Mouse (Mus musculus) heart, adult 18-20 months (tissue): ENCODE results near the gene Padi1. TPM values are rescaled to one million over a fixed set of nuclear protein-coding genes. Genes with fewer than 3 reads are reported as not detected.

Source experiments
- DNase-seq, 2 experiments: peaks; one replicate each; pipeline ENCODE4 v3.0.0; 2021 to 2022; ENCODE audit warnings: mixed read lengths in 1 of 2
- total RNA-seq, 2 experiments: library from RNA; stranded (reverse); gene quantifications; 2 replicates each; pipeline ENCODE4 v1.2.3; 2021

Padi1 gene
- total RNA-seq, 2 experiments from 2014 or later: 0.23 TPM; not detected in 1

- peak in 1 of 2 experiments; percentile 19 for DNase-seq
Observed at GRCm38 (mm10) chr4:140815996-140816917, 29.3 kb downstream of the Padi1 start.

- no peak for DNase-seq
Observed at GRCm38 (mm10) chr4:140815496-140815895, 30.1 kb downstream of the Padi1 start.

- peak; percentile 36 to 45 for DNase-seq
Observed at GRCm38 (mm10) chr4:140814241-140815225, 31.0 kb downstream of the Padi1 start.

- DNase-seq: no peak
Observed at GRCm38 (mm10) chr4:140813358-140814185, 32.0 kb downstream of the Padi1 start.

- peak in 1 of 2 experiments; percentile 31 for DNase-seq
Observed at GRCm38 (mm10) chr4:140812609-140813008, 33.0 kb downstream of the Padi1 start.

- DNase-seq: peak in 1 of 2 experiments; percentile 20
Observed at GRCm38 (mm10) chr4:140812191-140812590, 33.4 kb downstream of the Padi1 start.

GRCm38 (mm10) chr4:140810458-140811260 is 34.9 kb downstream of the Padi1 start, which contains the start of gene Padi3:
Gene Padi3 (minus strand): TSS chr4:140810648.
- no peak for DNase-seq

- DNase-seq: peak in 1 of 2 experiments; percentile 35
Observed at GRCm38 (mm10) chr4:140809118-140809517, 36.5 kb downstream of the Padi1 start.

- DNase-seq: no peak
Observed at GRCm38 (mm10) chr4:140804601-140805000, 41.0 kb downstream of the Padi1 start.

GRCm38 (mm10) chr4:140801364-140801763 is 44.2 kb downstream of the Padi1 start:
- no peak for DNase-seq

- no peak for DNase-seq
Observed at GRCm38 (mm10) chr4:140796786-140797185, 48.8 kb downstream of the Padi1 start.

- no peak for DNase-seq
Observed at GRCm38 (mm10) chr4:140794678-140795077, 50.9 kb downstream of the Padi1 start.

GRCm38 (mm10) chr4:140793795-140794194 is 51.8 kb downstream of the Padi1 start:
- no peak for DNase-seq

GRCm38 (mm10) chr4:140792584-140792983 is 53.0 kb downstream of the Padi1 start:
- no peak for DNase-seq

- peak in 1 of 2 experiments; percentile 28 for DNase-seq
Observed at GRCm38 (mm10) chr4:140791071-140791470, 54.5 kb downstream of the Padi1 start.

GRCm38 (mm10) chr4:140789983-140790382 is 55.6 kb downstream of the Padi1 start:
- DNase-seq: peak in 1 of 2 experiments; percentile 13

- peak; percentile 47 to 83 for DNase-seq
Observed at GRCm38 (mm10) chr4:140788983-140789382, 56.6 kb downstream of the Padi1 start.

GRCm38 (mm10) chr4:140788264-140788663 is 57.3 kb downstream of the Padi1 start:
- no peak for DNase-seq

GRCm38 (mm10) chr4:140787414-140787813 is 58.2 kb downstream of the Padi1 start:
- DNase-seq: peak; percentile 53 to 84

- DNase-seq: no peak
Observed at GRCm38 (mm10) chr4:140785217-140785616, 60.4 kb downstream of the Padi1 start.
